Mouse (Mus musculus) kidney, adult 2 months (tissue): ENCODE measurements at regions not wholly inside any gene's neighbourhood (a gene's known extent, or its start where the extent isn't known, plus 50 kb on each side); places are given as distances from the start of the nearest gene placed in this dataset.
A peak's percentile ranks its signal among the peaks of the same experiment; 100 is the strongest.

ENCODE experiments used
- CTCF ChIP-seq: fragments of 200-500 bp; conservative IDR thresholded peaks from 2 replicates; pipeline ENCODE4 v1.5.1; 2011; ENCODE audit warnings: low read depth, mild to moderate bottlenecking, control low read depth, low read length, moderate library complexity, mixed read lengths; ENCODE audit not compliant: insufficient read depth, insufficient read length
- POLR2A ChIP-seq: fragments of 200-500 bp; IDR thresholded peaks from one replicate; pipeline ENCODE4 v1.6.1; 2011; ENCODE audit warnings: low read depth, low read length, control low read depth

GRCm38 (mm10) chr3:38227596-38227995 lies 257.0 kb downstream of the Ankrd50 start:
- TF ChIP-seq CTCF (peak; percentile 78), POLR2A (no peak)
